Mouse (Mus musculus) inflammation-experienced regulatory T-cells, adult 6 months (primary cell): ENCODE data around the gene 0610040J01Rik. TPM values are rescaled to one million over a fixed set of nuclear protein-coding genes. Genes with fewer than 3 reads are reported as not detected.

ENCODE experiments used
- polyA plus RNA-seq, 3 experiments: library from polyadenylated mRNA; unstranded; fragments of 100-300 nt; shearing (Covaris generic); gene quantifications; one replicate each; pipeline ENCODE4 v1.2.1; 2017

The 0610040J01Rik gene
- polyA plus RNA-seq, 3 experiments from 2014 or later = not detected

Other genes with a start within 250 kb of the 0610040J01Rik start
- gene Nwd2, start 163.3 kb upstream of the 0610040J01Rik start, polyA plus RNA-seq = under 1 TPM in 1 of 3 experiments, not detected in 2; 0.21 TPM
- gene Rell1, start 156.5 kb downstream of the 0610040J01Rik start, polyA plus RNA-seq = 1 to 10 TPM; 1.5 to 6.1 (median 4.8) TPM